Mouse (Mus musculus) neural tube, embryonic 10.5 days (tissue): ENCODE measurements around the gene Snorc.
A peak's percentile ranks its signal among the peaks of the same experiment; 100 is the strongest.
"Not testable (repeated sequence)": the region's sequence is repeated elsewhere in the genome, so short reads cannot be mapped to it uniquely, and the experiment has no call there.

ENCODE experiments used
- DNase-seq: peaks from one replicate; pipeline ENCODE4 v3.0.0-alpha.2; 2017; ENCODE audit warnings: low spot score; ENCODE audit errors: extremely low spot score

Gene Snorc

GRCm38 (mm10) chr1:87469971-87470370 lies at the start of gene Snorc:
Gene Snorc, plus strand, starts transcription at chr1:87470271.
- not testable (repeated sequence) for DNase-seq

- no peak for DNase-seq
Observed at GRCm38 (mm10) chr1:87435125-87435524, 34.9 kb upstream of the Snorc start.

GRCm38 (mm10) chr1:87436583-87436982 lies 33.5 kb upstream of the Snorc start:
- no peak for DNase-seq

DNA sequence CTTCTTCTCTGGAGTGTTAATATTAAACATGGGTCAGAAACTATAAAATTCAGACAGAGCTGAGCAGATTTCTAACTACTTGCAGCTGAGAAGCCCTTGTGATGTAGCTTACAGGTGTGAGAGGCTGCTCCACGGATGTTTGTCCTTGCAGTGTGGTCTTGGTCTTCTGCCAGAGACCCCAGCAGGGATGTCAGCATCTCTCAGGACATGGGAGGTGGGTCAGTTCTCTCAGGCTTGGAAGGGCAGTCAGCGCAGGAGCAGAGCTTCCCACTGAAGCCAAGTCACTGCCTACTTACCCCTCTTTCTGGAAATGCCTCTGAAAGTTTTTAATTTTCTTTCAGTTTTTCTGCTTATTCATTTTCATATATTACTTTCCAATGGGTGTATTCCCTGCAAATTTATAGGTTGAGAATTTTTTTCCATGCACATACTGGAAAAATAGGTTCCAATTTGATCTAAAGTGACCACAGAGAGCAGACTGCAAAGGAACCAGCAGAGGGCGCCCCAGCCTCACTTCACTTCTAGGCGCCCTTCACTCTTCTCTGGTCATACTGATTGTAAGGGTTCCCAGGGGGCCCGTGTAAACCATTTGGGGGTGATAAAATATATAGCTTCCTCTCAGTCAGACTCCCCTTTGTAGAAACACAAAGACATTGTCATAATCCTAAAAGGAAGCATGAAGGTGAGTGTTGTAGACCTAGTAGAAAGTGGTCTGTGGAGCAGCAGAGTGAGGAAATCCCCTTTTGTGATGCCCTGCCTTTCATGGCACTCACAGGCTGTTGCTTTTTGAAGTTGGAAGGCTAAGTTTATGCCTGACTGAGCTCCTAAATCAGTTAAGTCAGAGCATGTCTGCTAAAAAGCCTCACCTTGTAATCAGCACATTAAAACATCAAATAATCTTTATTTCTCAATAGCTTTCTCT lies 22.6 kb upstream of the Snorc start:
- peak; percentile 55 for DNase-seq

- DNase-seq = no peak
Observed at GRCm38 (mm10) chr1:87449432-87449831, 20.6 kb upstream of the Snorc start.

GRCm38 (mm10) chr1:87456425-87456824 lies 13.6 kb upstream of the Snorc start:
- DNase-seq = no peak

DNA sequence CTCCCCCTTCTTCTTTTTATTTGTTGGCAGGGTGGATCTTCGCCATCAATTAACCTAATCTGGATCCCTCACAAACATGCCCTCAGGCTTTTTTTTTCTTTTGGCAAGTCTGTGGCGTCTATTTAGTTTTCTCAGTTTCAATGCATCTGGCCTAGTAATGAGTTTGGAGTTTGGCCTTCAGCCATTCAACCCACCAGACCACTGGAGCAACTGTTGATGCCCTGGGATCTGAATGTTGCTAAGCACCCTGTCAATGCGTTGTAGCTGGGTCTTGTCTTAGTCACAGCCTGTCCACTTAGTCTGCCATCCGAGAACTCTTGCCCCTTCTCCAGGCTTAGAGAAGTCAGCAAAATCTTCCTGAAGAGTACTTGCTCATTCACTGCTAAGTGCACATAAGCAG lies 12.0 kb upstream of the Snorc start:
- no peak for DNase-seq

DNA sequence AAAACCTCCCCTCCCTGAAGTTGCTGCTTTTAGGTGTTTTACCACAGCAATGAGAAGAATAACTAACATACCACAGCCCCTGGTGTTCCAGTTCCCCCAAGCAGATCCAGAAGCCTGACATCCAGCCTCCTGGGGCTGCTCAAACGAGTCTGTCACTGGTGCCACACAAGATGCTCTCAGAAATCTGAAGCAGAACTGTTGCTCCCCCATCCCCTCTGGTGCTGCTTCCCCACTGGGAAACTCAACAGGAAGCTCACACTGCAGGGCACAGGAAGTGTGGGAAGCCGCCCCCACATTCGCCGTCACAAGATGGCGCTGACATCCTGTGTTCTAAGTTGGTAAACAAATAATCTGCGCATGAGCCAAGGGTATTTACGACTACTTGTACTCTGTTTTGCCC lies 10.2 kb upstream of the Snorc start:
- not testable (repeated sequence) for DNase-seq

- DNase-seq = no peak
Observed at GRCm38 (mm10) chr1:87467469-87467868, 2.6 kb upstream of the Snorc start.

GRCm38 (mm10) chr1:87468321-87468720 lies 1.8 kb upstream of the Snorc start:
- no peak for DNase-seq

DNA sequence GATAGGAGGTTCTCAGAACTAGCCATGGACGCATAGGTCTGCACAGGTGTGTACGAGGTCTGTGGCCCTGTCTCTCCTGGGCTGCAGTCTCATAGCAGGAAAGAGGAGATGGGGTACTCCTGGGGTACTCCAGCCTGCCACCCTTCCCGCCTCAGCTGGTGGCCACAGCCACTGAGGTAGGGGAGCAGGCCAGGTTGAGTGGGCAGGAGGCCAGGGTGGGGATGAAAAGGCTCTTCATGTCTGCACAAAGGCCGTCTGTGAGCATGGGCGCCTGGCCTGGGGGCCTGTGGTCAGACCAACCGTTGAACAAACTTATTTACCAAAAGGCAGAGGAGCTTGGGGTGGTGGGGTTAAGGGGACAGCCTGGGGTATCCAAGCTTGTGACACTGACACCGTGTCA lies 1.8 kb downstream of the Snorc start:
- DNase-seq = no peak

DNA sequence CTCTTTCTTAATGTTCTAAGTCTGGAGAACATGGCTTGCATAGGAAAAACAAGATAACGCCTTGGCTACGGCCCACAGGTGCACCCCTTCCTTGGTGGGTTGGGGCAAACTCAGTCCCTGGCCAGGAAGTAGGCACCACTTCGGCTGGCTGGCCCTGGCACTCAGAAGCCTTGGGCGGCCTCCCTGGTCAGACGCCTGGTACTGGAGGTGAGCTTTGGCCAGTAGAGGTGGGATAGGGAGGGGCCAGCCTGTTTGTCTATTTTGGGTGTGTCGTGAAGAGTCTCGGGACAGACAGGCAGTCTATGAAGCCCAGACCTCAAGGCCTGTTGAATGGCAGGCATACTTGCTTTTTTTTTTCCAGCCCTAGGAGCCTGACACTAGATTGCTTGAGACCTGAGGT lies 2.5 kb downstream of the Snorc start:
- DNase-seq = no peak

GRCm38 (mm10) chr1:87475076-87475895 lies 5.2 kb downstream of the Snorc start:
- peak; percentile 24 for DNase-seq

- DNase-seq = no peak
Observed at GRCm38 (mm10) chr1:87482546-87482945, 12.5 kb downstream of the Snorc start.

- DNase-seq = no peak
Observed at GRCm38 (mm10) chr1:87486386-87486785, 16.3 kb downstream of the Snorc start.

DNA sequence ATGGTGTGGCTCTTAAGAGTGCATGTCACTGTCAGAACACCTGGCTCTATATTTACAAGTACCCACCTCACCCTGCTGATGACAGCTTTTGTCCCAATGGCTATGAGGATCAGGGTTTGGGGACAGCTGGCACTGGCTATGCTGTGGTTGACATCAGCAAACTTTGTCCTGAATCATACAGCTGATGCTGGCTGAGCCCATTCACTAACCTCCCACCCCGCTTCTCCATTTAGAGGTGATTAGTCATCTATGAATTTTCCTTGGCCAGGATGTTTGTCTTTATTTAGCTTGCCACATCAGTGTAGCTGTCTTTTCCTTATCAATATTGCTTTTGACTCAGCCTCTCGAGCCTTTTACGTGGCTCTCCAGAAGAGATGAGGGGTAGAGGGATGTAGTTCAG lies 22.2 kb downstream of the Snorc start:
- no peak for DNase-seq

GRCm38 (mm10) chr1:87493542-87493941 lies 23.5 kb downstream of the Snorc start:
- no peak for DNase-seq

- DNase-seq = no peak
Observed at GRCm38 (mm10) chr1:87505524-87505923, 35.5 kb downstream of the Snorc start.

DNA sequence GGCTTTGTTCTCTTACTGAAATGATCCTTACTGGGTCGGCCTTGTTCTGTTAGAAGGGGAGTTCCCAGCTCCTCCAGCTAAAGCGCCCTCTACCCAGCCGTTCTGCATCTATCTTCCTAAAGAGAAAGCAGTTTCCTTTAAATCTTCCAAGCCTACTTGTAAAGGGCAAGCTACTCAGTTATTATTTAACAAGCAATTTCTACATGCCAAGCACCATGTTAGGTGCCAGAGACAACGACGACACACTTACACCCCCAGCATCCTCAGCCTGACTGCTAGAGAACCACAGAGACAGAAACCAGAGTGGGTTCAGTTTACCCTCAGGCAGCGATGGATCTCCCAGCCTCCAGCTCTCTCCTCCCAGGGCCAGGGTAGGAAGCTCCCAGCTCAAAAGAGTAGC lies 37.8 kb downstream of the Snorc start:
- no peak for DNase-seq

GRCm38 (mm10) chr1:87508591-87509560 lies 38.8 kb downstream of the Snorc start:
- peak; percentile 50 for DNase-seq

GRCm38 (mm10) chr1:87509561-87510165 lies 39.6 kb downstream of the Snorc start, which contains the start of gene Neu2:
Gene Neu2, plus strand, starts transcription at chr1:87509889.
- no peak for DNase-seq
